Mouse (Mus musculus) ES-E14 (cell line): ENCODE measurements at regions not wholly inside any gene's neighbourhood (a gene's known extent, or its start where the extent isn't known, plus 50 kb on each side); places are given as distances from the start of the nearest gene placed in this dataset.

Source experiments
- CHD2 ChIP-seq: IDR thresholded peaks from 2 replicates; pipeline ENCODE4 v1.6.1; 2014; ENCODE audit warnings: mild to moderate bottlenecking, low read depth, low read length, inconsistent platforms
- HCFC1 ChIP-seq: IDR thresholded peaks from 2 replicates; pipeline ENCODE4 v1.6.1; 2012; ENCODE audit warnings: low read length, inconsistent platforms, borderline replicate concordance; ENCODE audit not compliant: insufficient read depth
- ZC3H11A ChIP-seq: IDR thresholded peaks from 2 replicates; pipeline ENCODE4 v1.6.1; 2012; ENCODE audit warnings: low read depth, mild to moderate bottlenecking, inconsistent platforms, low read length, borderline replicate concordance
- ZNF384 ChIP-seq: IDR thresholded peaks from 2 replicates; pipeline ENCODE4 v1.6.1; 2012; ENCODE audit warnings: low read depth, low read length, inconsistent platforms

GRCm38 (mm10) chr13:60417436-60418158 lies 184.2 kb upstream of the Dapk1 start:
- TF ChIP-seq ZC3H11A (no peak), ZNF384 (no peak), HCFC1 (no peak), CHD2 (no peak)
